Mouse (Mus musculus) heart, embryonic 11.5 days (tissue): ENCODE data around the gene St3gal6. TPM values are rescaled to one million over a fixed set of nuclear protein-coding genes. Genes with fewer than 3 reads are reported as not detected.

Experiments
- ATAC-seq: fragments of 200-750 bp; cut with Nextera tagmentation; replicated peaks from 2 replicates; pipeline ENCODE4 v1.8.0; 2017; ENCODE audit warnings: moderate library complexity; ENCODE audit not compliant: insufficient number of reproducible peaks, low FRiP score, low TSS enrichment
- H3K27ac ChIP-seq: fragments of 300-500 bp; sonication (generic); 2 replicates; pipeline ENCODE4 v1.5.1; 2014; ENCODE audit warnings: mild to moderate bottlenecking, low read depth, low read length
- H3K27me3 ChIP-seq: fragments of 300-500 bp; sonication (generic); 2 replicates; pipeline ENCODE4 v1.6.1; 2014; ENCODE audit warnings: mild to moderate bottlenecking, low read length, mixed read lengths; ENCODE audit not compliant: control insufficient read depth, insufficient read depth
- H3K36me3 ChIP-seq: fragments of 300-500 bp; sonication (generic); 2 replicates; pipeline ENCODE4 v1.6.1; 2014; ENCODE audit warnings: mild to moderate bottlenecking, low read length, moderate library complexity, mixed read lengths; ENCODE audit not compliant: control insufficient read depth, insufficient read depth
- H3K4me1 ChIP-seq: fragments of 300-500 bp; sonication (generic); 2 replicates; pipeline ENCODE4 v1.6.1; 2014; ENCODE audit warnings: low read length; ENCODE audit not compliant: control insufficient read depth, insufficient read depth
- H3K4me2 ChIP-seq: fragments of 300-500 bp; sonication (generic); 2 replicates; pipeline ENCODE4 v1.6.1; 2014; ENCODE audit warnings: mild to moderate bottlenecking, moderate library complexity
- H3K4me3 ChIP-seq: fragments of 300-500 bp; sonication (generic); 2 replicates; pipeline ENCODE4 v1.5.1; 2014; ENCODE audit warnings: low read depth, low read length
- H3K9ac ChIP-seq: fragments of 300-500 bp; sonication (generic); 2 replicates; pipeline ENCODE4 v1.6.1; 2014; ENCODE audit warnings: mild to moderate bottlenecking, low read depth, low read length, moderate library complexity
- H3K9me3 ChIP-seq: fragments of 300-500 bp; sonication (generic); replicated peaks from 2 replicates; pipeline ENCODE4 v1.6.1; 2016; ENCODE audit warnings: low read length; ENCODE audit not compliant: control insufficient read depth
- WGBS: fragments of 180-500 bp; shearing (Covaris S2); extraction: QIAGEN DNeasy Blood & Tissue Kit; methylation state at CpG from one replicate; pipeline ENCODE4 v1.1.7; 2014; ENCODE audit not compliant: insufficient replicate concordance; 5-methylcytosine and 5-hydroxymethylcytosine counted together
- polyA plus RNA-seq: library from polyadenylated mRNA; unstranded; fragments of >200 nt; fragmentation: Nextera tagmentation; extraction: Ambion mirVana; gene quantifications from 2 replicates; pipeline ENCODE4 v1.2.1, GENCODE M21; 2014

St3gal6 gene
- polyA plus RNA-seq, 1 experiment from 2014 or later, result 17.7 TPM

DNA sequence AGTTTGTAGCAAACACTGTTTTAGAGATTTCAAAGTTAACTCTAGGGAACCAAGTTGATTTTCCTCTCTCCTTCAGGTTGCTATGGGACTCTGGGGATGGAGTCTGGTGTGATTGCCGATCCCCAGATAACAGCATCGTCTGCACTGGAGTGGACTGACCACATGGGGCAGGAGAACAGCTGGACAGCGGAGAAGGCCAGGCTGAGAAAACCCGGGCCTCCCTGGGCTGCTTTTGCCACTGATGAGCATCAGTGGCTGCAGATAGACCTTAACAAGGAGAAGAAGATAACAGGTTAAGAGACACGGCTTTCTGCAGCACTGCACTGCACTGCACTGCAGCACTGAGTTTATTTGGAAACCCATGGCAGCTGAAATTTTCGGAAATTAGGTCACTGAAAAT lies 73.4 kb downstream of the St3gal6 start:
- H3K9me3 ChIP-seq, result no peaks in the 10 kb centered on the region
- H3K36me3 ChIP-seq, result peaks cover 3% of the 10 kb centered on the region; the same call in 1 of the 2 replicates
- H3K4me3 ChIP-seq, result no peak overlapping the region
- no peak for ATAC-seq
- H3K27ac ChIP-seq, result no peak overlapping the region
- no peak overlapping the region for H3K9ac ChIP-seq
- H3K4me2 ChIP-seq, result no peak overlapping the region
- 52% methylated on average over 6 of the region's 6 CpGs for WGBS
- H3K27me3 ChIP-seq, result no peaks in the 10 kb centered on the region
- peaks cover 17% of the 10 kb centered on the region for H3K4me1 ChIP-seq

DNA sequence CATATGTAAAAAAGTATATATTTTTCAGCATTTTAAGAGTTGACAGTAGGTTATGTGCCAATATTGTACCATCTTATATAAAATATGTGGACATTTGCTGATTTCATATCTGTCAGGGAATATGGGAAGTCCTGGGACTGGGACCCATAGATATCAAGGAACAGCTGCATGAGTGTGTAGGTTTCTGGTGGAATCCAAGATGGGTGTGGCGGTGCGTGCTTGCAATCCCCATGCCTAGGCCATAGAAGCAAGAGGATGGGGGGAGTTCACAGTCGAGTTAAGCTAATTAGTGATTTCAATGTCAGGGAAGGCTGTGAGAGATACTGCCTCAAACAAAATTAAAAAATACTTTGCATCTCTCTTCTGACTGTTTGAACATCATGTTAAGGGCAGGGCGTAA lies 75.0 kb downstream of the St3gal6 start:
- 87% methylated on average over 4 of the region's 4 CpGs for WGBS
- peaks cover 3% of the 10 kb centered on the region; the same call in 1 of the 2 replicates for H3K36me3 ChIP-seq
- no peak overlapping the region for H3K4me3 ChIP-seq
- no peak for ATAC-seq
- H3K9ac ChIP-seq, result no peak overlapping the region
- no peaks in the 10 kb centered on the region for H3K9me3 ChIP-seq
- no peak overlapping the region for H3K4me2 ChIP-seq
- no peak overlapping the region for H3K27ac ChIP-seq
- peaks cover 15% of the 10 kb centered on the region for H3K4me1 ChIP-seq
- H3K27me3 ChIP-seq, result no peaks in the 10 kb centered on the region

DNA sequence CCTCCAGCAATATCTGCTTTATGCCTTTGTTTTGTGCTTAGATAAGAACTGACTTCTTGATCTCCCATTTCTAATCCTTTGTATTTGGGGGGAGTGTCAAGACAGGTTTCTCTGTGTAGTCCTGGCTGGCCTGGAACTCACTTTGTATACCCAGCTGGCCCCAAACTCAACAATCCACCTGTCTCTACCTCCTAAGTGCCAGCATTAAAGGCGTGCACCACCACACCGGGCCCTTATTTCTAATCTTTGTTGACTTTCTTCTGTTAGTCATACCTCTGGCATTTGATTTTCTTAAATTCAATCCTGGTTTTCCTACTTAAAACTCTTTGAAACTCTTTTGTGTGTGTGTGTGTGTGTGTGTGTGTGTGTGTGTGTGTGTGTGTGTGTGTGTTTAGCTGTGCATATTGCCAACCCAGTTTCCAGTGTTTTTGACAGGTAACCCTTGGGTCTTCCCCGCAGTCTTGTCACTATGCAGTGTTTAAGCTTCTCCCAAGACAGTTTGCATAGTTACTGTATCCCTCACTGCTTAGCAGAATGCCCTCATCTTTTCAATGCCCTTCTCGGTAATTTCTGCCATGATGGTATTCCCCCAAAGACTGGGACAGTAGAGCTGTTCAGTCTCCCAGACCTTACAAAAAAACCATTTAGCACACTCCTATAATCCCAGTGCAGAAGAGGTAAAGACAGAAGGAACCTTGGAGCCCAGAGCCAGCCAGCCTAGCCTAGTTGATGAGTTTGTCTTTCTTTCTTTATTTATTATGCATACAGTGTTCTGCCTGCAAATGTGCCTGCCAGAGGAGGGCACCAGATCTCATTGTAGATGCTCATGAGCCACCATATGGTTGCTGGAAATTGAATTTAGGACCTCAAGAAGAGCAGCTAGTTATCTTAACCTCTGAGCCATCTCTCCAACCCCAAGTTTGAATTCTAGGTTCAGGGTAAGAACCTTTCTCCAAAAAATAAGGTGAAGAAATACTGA lies 77.5 kb downstream of the St3gal6 start:
- H3K27ac ChIP-seq, result no peak overlapping the region
- peaks cover 2% of the 10 kb centered on the region; the same call in 1 of the 2 replicates for H3K4me1 ChIP-seq
- no peak for ATAC-seq
- H3K4me2 ChIP-seq, result no peak overlapping the region
- H3K9ac ChIP-seq, result no peak overlapping the region
- no peaks in the 10 kb centered on the region for H3K27me3 ChIP-seq
- WGBS, result 92% methylated on average over 4 of the region's 4 CpGs
- H3K4me3 ChIP-seq, result no peak overlapping the region
- H3K9me3 ChIP-seq, result no peaks in the 10 kb centered on the region
- H3K36me3 ChIP-seq, result peaks cover 3% of the 10 kb centered on the region; the same call in 1 of the 2 replicates

DNA sequence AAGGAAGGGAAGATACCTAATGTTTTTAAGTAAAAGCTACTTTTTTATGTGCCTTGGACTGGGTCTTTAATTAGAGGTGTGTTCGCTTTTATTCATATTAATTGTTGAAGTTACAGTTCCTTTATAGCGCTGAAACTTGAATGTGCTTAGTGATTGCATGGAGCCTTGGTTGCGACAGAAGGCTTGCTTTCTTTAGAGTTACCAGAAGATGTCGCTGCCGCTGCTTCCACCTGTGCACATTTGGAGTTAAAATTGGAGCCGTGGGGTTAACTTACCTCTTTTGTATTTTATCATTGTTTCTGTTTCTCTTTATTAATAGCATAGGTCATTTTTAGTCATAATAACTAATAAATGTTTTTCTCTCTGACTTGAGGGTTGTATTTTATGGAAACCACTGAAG lies 79.3 kb downstream of the St3gal6 start:
- 65% methylated on average over 6 of the region's 6 CpGs for WGBS
- H3K27ac ChIP-seq, result no peak overlapping the region
- no peaks in the 10 kb centered on the region for H3K9me3 ChIP-seq

DNA sequence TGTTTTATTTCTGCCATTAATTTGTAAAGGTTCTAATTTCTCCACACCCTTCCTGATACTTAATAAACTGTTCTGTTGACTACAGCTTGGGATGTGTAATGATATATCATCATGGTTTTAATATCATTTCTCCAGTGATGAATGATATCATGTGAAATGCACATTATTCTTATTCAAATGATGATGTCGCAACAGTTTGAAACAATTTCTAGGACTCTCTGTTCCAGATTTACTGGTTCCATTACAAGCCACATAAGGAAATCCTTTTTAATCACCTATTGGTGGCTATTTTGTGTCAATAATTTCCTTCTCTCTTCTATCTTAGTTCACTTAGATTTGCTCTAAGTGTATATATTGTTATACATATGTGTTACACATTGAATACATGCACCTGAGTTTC lies 91.7 kb downstream of the St3gal6 start:
- Histone ChIP-seq H3K27me3 (no peaks in the 10 kb centered on the region), H3K4me1 (0 out of 2 replicates have a peak, but pooled peaks cover 3% of the 10 kb centered on the region), H3K9ac (no peak overlapping the region), H3K4me2 (no peak overlapping the region), H3K4me3 (no peak overlapping the region), H3K9me3 (no peaks in the 10 kb centered on the region), H3K36me3 (peaks cover 7% of the 10 kb centered on the region; the same call in 1 of the 2 replicates), H3K27ac (no peak overlapping the region)
- no peak for ATAC-seq
- WGBS, result 98% methylated on average over 1 of the region's 1 CpGs

More for the DNA sequence above, 79.3 kb downstream of the St3gal6 start:
- Histone ChIP-seq H3K4me1 (no peaks in the 10 kb centered on the region), H3K4me3 (no peak overlapping the region), H3K27me3 (no peaks in the 10 kb centered on the region), H3K4me2 (no peak overlapping the region), H3K36me3 (0 out of 2 replicates have a peak, but pooled peaks cover 2% of the 10 kb centered on the region), H3K9ac (no peak overlapping the region)
- no peak for ATAC-seq

DNA sequence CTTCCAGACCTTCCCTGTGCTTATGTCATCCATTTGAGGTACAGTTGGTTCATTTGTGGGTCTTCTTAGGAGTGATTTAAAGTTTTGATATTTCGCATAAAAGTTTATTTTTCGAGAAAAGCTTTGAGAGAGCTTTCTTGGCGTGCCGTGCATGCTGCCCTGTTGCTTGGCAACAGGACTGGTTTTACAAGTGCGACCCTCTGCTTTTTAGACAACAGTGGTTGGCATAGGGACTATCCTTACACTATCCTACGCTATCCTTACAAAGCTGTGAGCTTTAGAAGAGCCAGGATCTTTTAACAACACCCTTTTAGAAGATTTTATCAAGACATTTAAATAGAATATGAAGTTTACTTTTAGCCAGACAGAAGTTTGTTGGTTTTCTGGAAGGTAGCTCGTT lies 93.8 kb downstream of the St3gal6 start:
- no peak overlapping the region for H3K4me2 ChIP-seq
- 87% methylated on average over 7 of the region's 7 CpGs for WGBS
- H3K36me3 ChIP-seq, result peaks cover 2% of the 10 kb centered on the region; the same call in 1 of the 2 replicates
- H3K9ac ChIP-seq, result no peak overlapping the region
- H3K27ac ChIP-seq, result no peak overlapping the region
- no peaks in the 10 kb centered on the region for H3K27me3 ChIP-seq
- no peak for ATAC-seq
- no peak overlapping the region for H3K4me3 ChIP-seq
- H3K9me3 ChIP-seq, result no peaks in the 10 kb centered on the region
- H3K4me1 ChIP-seq, result peaks cover 7% of the 10 kb centered on the region; the same call in 1 of the 2 replicates

DNA sequence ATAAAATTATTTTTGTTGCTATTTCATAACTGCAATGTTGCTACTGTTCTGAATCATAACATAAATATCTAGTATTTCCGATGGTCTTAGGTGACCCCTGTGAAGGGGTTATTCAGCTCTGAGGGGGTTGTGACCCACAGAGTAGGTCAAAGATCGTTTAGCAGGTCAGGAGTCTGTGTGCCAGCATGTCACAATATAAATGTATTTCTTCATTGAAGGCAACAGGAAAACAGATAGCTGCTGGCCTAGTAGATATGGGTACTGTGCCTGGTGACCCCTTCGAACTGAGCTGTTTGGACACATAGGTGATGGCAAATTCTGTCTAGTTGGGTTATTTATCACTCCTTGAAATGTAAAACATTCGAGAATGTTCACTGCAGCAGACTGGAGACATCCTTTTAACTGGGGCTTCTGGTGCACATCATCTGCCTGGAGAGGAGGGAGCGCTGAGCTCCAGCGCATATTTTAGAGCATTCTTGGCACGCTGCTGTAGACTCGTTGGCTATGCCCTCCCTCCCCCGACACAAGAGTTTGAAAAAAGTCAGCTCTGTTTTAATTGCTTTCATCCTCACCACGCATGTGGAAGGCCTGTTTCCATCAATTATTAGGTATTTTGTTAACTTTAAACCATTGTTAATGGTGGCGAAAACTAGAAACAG lies 102.2 kb downstream of the St3gal6 start:
- no peak overlapping the region for H3K4me2 ChIP-seq
- 32% methylated on average over 11 of the region's 11 CpGs for WGBS
- peak; percentile 73; the same call in 1 of the 2 replicates for ATAC-seq
- H3K27me3 ChIP-seq, result no peaks in the 10 kb centered on the region
- no peaks in the 10 kb centered on the region for H3K36me3 ChIP-seq
- H3K4me3 ChIP-seq, result no peak overlapping the region
- H3K9me3 ChIP-seq, result no peaks in the 10 kb centered on the region
- H3K27ac ChIP-seq, result peak overlapping the region; percentile 76
- H3K9ac ChIP-seq, result no peak overlapping the region
- H3K4me1 ChIP-seq, result peaks cover 26% of the 10 kb centered on the region
